Mouse (Mus musculus) hindbrain, embryonic 11.5 days (tissue): Measurements from ENCODE around the gene Btbd1. TPM values are rescaled to one million over a fixed set of nuclear protein-coding genes. Genes with fewer than 3 reads are reported as not detected.

Experiments
- ATAC-seq: fragments of 200-750 bp; cut with Nextera tagmentation; 2 replicates; pipeline ENCODE4 v1.8.0; 2017; ENCODE audit warnings: mild to moderate bottlenecking, moderate TSS enrichment, moderate library complexity; ENCODE audit not compliant: low FRiP score
- DNase-seq: peaks from one replicate; pipeline ENCODE4 v3.0.0-alpha.2; 2015; ENCODE audit warnings: low spot score
- H3K27ac ChIP-seq: fragments of 300-500 bp; sonication (generic); 2 replicates; pipeline ENCODE4 v1.5.1; 2014; ENCODE audit warnings: mild to moderate bottlenecking, low read depth, low read length
- H3K27me3 ChIP-seq: fragments of 300-500 bp; sonication (generic); 2 replicates; pipeline ENCODE4 v1.6.1; 2014; ENCODE audit warnings: mild to moderate bottlenecking, low read length, moderate library complexity, mixed read lengths; ENCODE audit not compliant: control insufficient read depth, insufficient read depth
- H3K36me3 ChIP-seq: fragments of 300-500 bp; sonication (generic); 2 replicates; pipeline ENCODE4 v1.6.1; 2014; ENCODE audit warnings: mild to moderate bottlenecking, low read length, moderate library complexity, mixed read lengths; ENCODE audit not compliant: control insufficient read depth, insufficient read depth
- H3K4me1 ChIP-seq: fragments of 300-500 bp; sonication (generic); replicated peaks from 2 replicates; pipeline ENCODE4 v1.6.1; 2014; ENCODE audit warnings: low read length, mixed read lengths; ENCODE audit not compliant: control insufficient read depth, insufficient read depth
- H3K4me2 ChIP-seq: fragments of 300-500 bp; sonication (generic); replicated peaks from 2 replicates; pipeline ENCODE4 v1.6.1; 2014; ENCODE audit warnings: mild to moderate bottlenecking, low read depth, low read length
- H3K4me3 ChIP-seq: fragments of 300-500 bp; sonication (generic); 2 replicates; pipeline ENCODE4 v1.5.1; 2014; ENCODE audit warnings: low read depth, low read length
- H3K9ac ChIP-seq: fragments of 300-500 bp; sonication (generic); 2 replicates; pipeline ENCODE4 v1.6.1; 2014; ENCODE audit warnings: low read depth, low read length
- H3K9me3 ChIP-seq: fragments of 300-500 bp; sonication (generic); 2 replicates; pipeline ENCODE4 v1.6.1; 2016; ENCODE audit warnings: low read length; ENCODE audit not compliant: control insufficient read depth
- WGBS: fragments of 180-500 bp; shearing (Covaris S2); extraction: QIAGEN DNeasy Blood & Tissue Kit; methylation state at CpG from one replicate; pipeline ENCODE4 v1.1.7; 2014; 5-methylcytosine and 5-hydroxymethylcytosine counted together
- polyA plus RNA-seq: library from polyadenylated mRNA; unstranded; fragments of >200 nt; fragmentation: Nextera tagmentation; extraction: Ambion mirVana; gene quantifications from 2 replicates; pipeline ENCODE4 v1.2.1, GENCODE M21; 2014

Gene Btbd1
- polyA plus RNA-seq, 1 experiment from 2014 or later = 101 TPM

GRCm38 (mm10) chr7:81855694-81856093 lies 26.5 kb upstream of the Btbd1 start, which contains the start of gene Gm10160:
Gene Gm10160 (minus strand): TSS chr7:81855794.
- DNase-seq (no peak), ATAC-seq (no peak)
- no peak within 1 kb of the TSS for H3K27ac ChIP-seq
- H3K4me2 ChIP-seq = no peak within 1 kb of the TSS
- peaks cover 10% of the 10 kb centered on the region; the same call in 1 of the 2 replicates for H3K27me3 ChIP-seq
- peaks cover 5% of the 10 kb centered on the region; the same call in 1 of the 2 replicates for H3K4me1 ChIP-seq
- no peaks in the 10 kb centered on the region for H3K36me3 ChIP-seq
- H3K9ac ChIP-seq = no peak within 1 kb of the TSS
- 65% methylated on average over 1 of the region's 1 CpGs for WGBS
- no peaks in the 10 kb centered on the region for H3K9me3 ChIP-seq
- H3K4me3 ChIP-seq = no peak within 1 kb of the TSS

GRCm38 (mm10) chr7:81854568-81855307 lies 25.5 kb upstream of the Btbd1 start:
- no peak overlapping the region for H3K27ac ChIP-seq
- H3K9me3 ChIP-seq = no peaks in the 10 kb centered on the region
- peaks cover 7% of the 10 kb centered on the region; the same call in 1 of the 2 replicates for H3K27me3 ChIP-seq
- no peak overlapping the region for H3K9ac ChIP-seq
- DNase-seq (no peak), ATAC-seq (no peak)
- no peak overlapping the region for H3K4me3 ChIP-seq
- no peaks in the 10 kb centered on the region for H3K36me3 ChIP-seq
- H3K4me1 ChIP-seq = peaks cover 5% of the 10 kb centered on the region; the same call in 1 of the 2 replicates
- no peak overlapping the region for H3K4me2 ChIP-seq
- WGBS = 78% methylated on average over 8 of the region's 8 CpGs

- ATAC-seq = no peak
- no peaks in the 10 kb centered on the region for H3K9me3 ChIP-seq
- WGBS = 91% methylated on average over 3 of the region's 3 CpGs
- H3K4me1 ChIP-seq = 0 out of 2 replicates have a peak, but pooled peaks cover 2% of the 10 kb centered on the region
- H3K4me3 ChIP-seq = no peak overlapping the region
- H3K4me2 ChIP-seq = no peak overlapping the region
- no peaks in the 10 kb centered on the region for H3K27me3 ChIP-seq
- no peak for DNase-seq
- no peak overlapping the region for H3K9ac ChIP-seq
- H3K36me3 ChIP-seq = no peaks in the 10 kb centered on the region
- H3K27ac ChIP-seq = no peak overlapping the region
These were observed 22.5 kb upstream of the Btbd1 start for GRCm38 (mm10) chr7:81851706-81852105.

GRCm38 (mm10) chr7:81850171-81850570 lies 20.9 kb upstream of the Btbd1 start:
- H3K9ac ChIP-seq = no peak overlapping the region
- DNase-seq (no peak), ATAC-seq (no peak)
- no peaks in the 10 kb centered on the region for H3K27me3 ChIP-seq
- no peak overlapping the region for H3K4me3 ChIP-seq
- no peak overlapping the region for H3K27ac ChIP-seq
- no peaks in the 10 kb centered on the region for H3K9me3 ChIP-seq
- H3K4me1 ChIP-seq = 0 out of 2 replicates have a peak, but pooled peaks cover 2% of the 10 kb centered on the region
- H3K36me3 ChIP-seq = no peaks in the 10 kb centered on the region
- WGBS = 90% methylated on average over 6 of the region's 6 CpGs
- H3K4me2 ChIP-seq = no peak overlapping the region

- no peak overlapping the region for H3K9ac ChIP-seq
- no peak overlapping the region for H3K27ac ChIP-seq
- H3K36me3 ChIP-seq = no peaks in the 10 kb centered on the region
- no peak overlapping the region for H3K4me3 ChIP-seq
- no peak overlapping the region for H3K4me2 ChIP-seq
- H3K9me3 ChIP-seq = no peaks in the 10 kb centered on the region
- no peak for ATAC-seq
- WGBS = 92% methylated on average over 7 of the region's 7 CpGs
- no peaks in the 10 kb centered on the region for H3K27me3 ChIP-seq
- H3K4me1 ChIP-seq = 0 out of 2 replicates have a peak, but pooled peaks cover 2% of the 10 kb centered on the region
- DNase-seq = no peak
These were observed 20.4 kb upstream of the Btbd1 start for GRCm38 (mm10) chr7:81849633-81850032.

GRCm38 (mm10) chr7:81849214-81849613 lies 20.0 kb upstream of the Btbd1 start:
- Histone ChIP-seq H3K36me3 (no peaks in the 10 kb centered on the region), H3K4me3 (no peak overlapping the region), H3K9ac (no peak overlapping the region), H3K4me2 (no peak overlapping the region), H3K4me1 (no peaks in the 10 kb centered on the region), H3K27ac (no peak overlapping the region), H3K27me3 (no peaks in the 10 kb centered on the region), H3K9me3 (no peaks in the 10 kb centered on the region)
- DNase-seq = no peak
- ATAC-seq = no peak
- WGBS = 91% methylated on average over 5 of the region's 5 CpGs

- H3K9ac ChIP-seq = no peak overlapping the region
- DNase-seq (no peak), ATAC-seq (no peak)
- H3K36me3 ChIP-seq = no peaks in the 10 kb centered on the region
- no peaks in the 10 kb centered on the region for H3K9me3 ChIP-seq
- H3K27ac ChIP-seq = no peak overlapping the region
- H3K4me3 ChIP-seq = no peak overlapping the region
- WGBS = 49% methylated on average over 4 of the region's 4 CpGs
- H3K4me2 ChIP-seq = no peak overlapping the region
- H3K27me3 ChIP-seq = no peaks in the 10 kb centered on the region
- H3K4me1 ChIP-seq = no peaks in the 10 kb centered on the region
These were observed 18.5 kb upstream of the Btbd1 start for GRCm38 (mm10) chr7:81847777-81848176.

GRCm38 (mm10) chr7:81847010-81847409 lies 17.8 kb upstream of the Btbd1 start:
- Histone ChIP-seq H3K4me1 (no peaks in the 10 kb centered on the region), H3K9ac (no peak overlapping the region), H3K4me2 (no peak overlapping the region), H3K4me3 (no peak overlapping the region), H3K27ac (no peak overlapping the region), H3K27me3 (no peaks in the 10 kb centered on the region), H3K36me3 (no peaks in the 10 kb centered on the region), H3K9me3 (no peaks in the 10 kb centered on the region)
- WGBS = 52% methylated on average over 8 of the region's 8 CpGs
- ATAC-seq (no peak), DNase-seq (no peak)

GRCm38 (mm10) chr7:81846008-81846407 lies 16.8 kb upstream of the Btbd1 start:
- no peak overlapping the region for H3K4me2 ChIP-seq
- no peaks in the 10 kb centered on the region for H3K4me1 ChIP-seq
- no peaks in the 10 kb centered on the region for H3K27me3 ChIP-seq
- H3K36me3 ChIP-seq = no peaks in the 10 kb centered on the region
- DNase-seq = no peak
- no peak overlapping the region for H3K27ac ChIP-seq
- no peak for ATAC-seq
- H3K9ac ChIP-seq = no peak overlapping the region
- 81% methylated on average over 8 of the region's 8 CpGs for WGBS
- H3K9me3 ChIP-seq = no peaks in the 10 kb centered on the region
- no peak overlapping the region for H3K4me3 ChIP-seq
